Mouse (Mus musculus): ENCODE data around the gene Gm20388.

DNA sequence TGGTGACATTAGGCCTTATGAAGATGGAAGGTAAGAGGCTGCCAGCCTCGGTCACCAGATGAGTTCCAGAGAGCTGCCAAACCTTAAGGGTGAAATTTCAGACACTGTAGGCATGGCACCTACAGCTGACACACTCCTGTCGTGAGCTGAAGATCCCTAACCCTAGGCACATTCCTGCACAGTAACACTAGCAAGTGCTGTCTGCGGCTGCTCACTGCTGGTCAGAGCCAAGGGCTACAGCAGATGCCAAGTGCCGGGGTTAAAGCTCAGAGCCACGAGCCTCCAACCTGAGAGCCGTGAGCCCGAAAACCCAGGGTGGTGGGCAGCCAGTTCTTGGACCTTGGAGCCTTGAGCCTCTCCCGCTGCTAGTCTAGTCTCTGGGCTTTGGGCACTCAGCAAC lies 2033.1 kb downstream of the Gm20388 start:
- TF ChIP-seq GATA1 (IDR thresholded peaks at IDR 0.05; ENCODE audit: borderline replicate concordance, low read length) (no peak), CTCF (IDR thresholded peaks at IDR 0.05; ENCODE audit: low read depth, low read length) (no peak)

Measured in G1E (cell line).